Mouse (Mus musculus) kidney, postnatal 0 days (tissue): ENCODE measurements at regions not wholly inside any gene's neighbourhood (a gene's known extent, or its start where the extent isn't known, plus 50 kb on each side); places are given as distances from the start of the nearest gene placed in this dataset.

Experiments used
- ATAC-seq: fragments of 200-750 bp; cut with Nextera tagmentation; replicated peaks from 2 replicates; pipeline ENCODE4 v1.8.0; 2017; ENCODE audit warnings: low read depth, moderate number of reproducible peaks, moderate TSS enrichment, moderate library complexity; ENCODE audit not compliant: low FRiP score
- DNase-seq: peaks from one replicate; pipeline ENCODE4 v3.0.0-alpha.2; 2016; ENCODE audit warnings: low spot score
- H3K27ac ChIP-seq: fragments of 300-500 bp; sonication (generic); 2 replicates; pipeline ENCODE4 v1.5.1; 2014; ENCODE audit warnings: mild to moderate bottlenecking
- H3K27me3 ChIP-seq: fragments of 300-500 bp; sonication (generic); 2 replicates; pipeline ENCODE4 v1.6.1; 2014; ENCODE audit warnings: low read length, mixed read lengths; ENCODE audit not compliant: insufficient read depth
- H3K36me3 ChIP-seq: fragments of 300-500 bp; sonication (generic); 2 replicates; pipeline ENCODE4 v1.6.1; 2014; ENCODE audit warnings: low read length, mixed read lengths; ENCODE audit not compliant: insufficient read depth
- H3K4me1 ChIP-seq: fragments of 300-500 bp; sonication (generic); replicated peaks from 2 replicates; pipeline ENCODE4 v1.6.1; 2014; ENCODE audit warnings: antibody characterized with exemption, low read length, mixed read lengths; ENCODE audit not compliant: insufficient read depth
- H3K4me2 ChIP-seq: fragments of 300-500 bp; sonication (generic); 2 replicates; pipeline ENCODE4 v1.6.1; 2014; ENCODE audit warnings: mild to moderate bottlenecking, low read length, moderate library complexity, mixed read lengths
- H3K4me3 ChIP-seq: fragments of 300-500 bp; sonication (generic); replicated peaks from 2 replicates; pipeline ENCODE4 v1.5.1; 2014; ENCODE audit warnings: low read depth, low read length
- H3K9ac ChIP-seq: fragments of 300-500 bp; sonication (generic); 2 replicates; pipeline ENCODE4 v1.6.1; 2014; ENCODE audit warnings: low read depth, low read length
- H3K9me3 ChIP-seq: fragments of 300-500 bp; sonication (generic); replicated peaks from 2 replicates; pipeline ENCODE4 v1.6.1; 2016; ENCODE audit warnings: low read length, inconsistent platforms, mixed read lengths
- CTCF ChIP-seq: IDR thresholded peaks from 2 replicates; pipeline ENCODE4 v1.5.1; 2016; ENCODE audit warnings: antibody characterized with exemption, low read depth, mild to moderate bottlenecking, moderate library complexity
- WGBS: fragments of 180-500 bp; shearing (Covaris S2); extraction: QIAGEN DNeasy Blood & Tissue Kit; methylation state at CpG from one replicate; pipeline ENCODE4 v1.1.7; 2014; 5-methylcytosine and 5-hydroxymethylcytosine counted together

DNA sequence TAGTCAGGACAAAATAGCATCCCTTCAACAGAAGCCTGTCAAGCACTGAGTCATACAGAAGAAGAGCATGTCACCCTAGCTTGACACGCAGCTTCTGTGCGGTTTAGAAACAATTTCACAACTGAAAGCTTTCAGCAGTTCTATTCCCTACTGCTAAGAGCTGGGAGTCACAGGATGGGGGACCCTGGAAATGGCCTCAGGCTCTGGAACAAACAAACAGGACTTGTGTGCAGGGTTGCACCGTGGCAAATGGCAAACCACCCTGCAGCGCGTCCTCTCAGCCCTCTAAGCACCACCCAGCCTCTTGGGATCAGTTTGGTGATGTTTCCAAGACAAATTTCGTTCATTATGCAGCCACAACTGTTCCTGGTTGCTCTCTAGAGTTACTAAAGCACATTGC is 163.6 kb upstream of the Otx2 start:
- DNase-seq = no peak
- H3K4me3 ChIP-seq = no peak overlapping the region
- no peak overlapping the region for H3K4me2 ChIP-seq
- no peaks in the 10 kb centered on the region for H3K9me3 ChIP-seq
- no peak for TF ChIP-seq CTCF
- WGBS = 45% methylated on average over 6 of the region's 6 CpGs
- no peak overlapping the region for H3K9ac ChIP-seq
- H3K27ac ChIP-seq = no peak overlapping the region
- no peaks in the 10 kb centered on the region for H3K36me3 ChIP-seq
- H3K27me3 ChIP-seq = no peaks in the 10 kb centered on the region
- no peaks in the 10 kb centered on the region for H3K4me1 ChIP-seq
- no peak for ATAC-seq

GRCm38 (mm10) chr14:48836071-48836470 is 162.5 kb upstream of the Otx2 start:
- H3K36me3 ChIP-seq = no peaks in the 10 kb centered on the region
- no peak for DNase-seq
- H3K27me3 ChIP-seq = no peaks in the 10 kb centered on the region
- no peaks in the 10 kb centered on the region for H3K9me3 ChIP-seq
- H3K4me3 ChIP-seq = no peak overlapping the region
- H3K9ac ChIP-seq = no peak overlapping the region
- no peak overlapping the region for H3K4me2 ChIP-seq
- no peaks in the 10 kb centered on the region for H3K4me1 ChIP-seq
- H3K27ac ChIP-seq = no peak overlapping the region
- WGBS = 29% methylated on average over 2 of the region's 2 CpGs
- no peak for ATAC-seq
- TF ChIP-seq CTCF = no peak

GRCm38 (mm10) chr14:48834416-48834815 is 160.8 kb upstream of the Otx2 start:
- Histone ChIP-seq H3K27ac (no peak overlapping the region), H3K4me1 (no peaks in the 10 kb centered on the region), H3K36me3 (no peaks in the 10 kb centered on the region), H3K9me3 (no peaks in the 10 kb centered on the region), H3K9ac (no peak overlapping the region), H3K27me3 (no peaks in the 10 kb centered on the region), H3K4me3 (no peak overlapping the region), H3K4me2 (no peak overlapping the region)
- 95% methylated on average over 2 of the region's 2 CpGs for WGBS
- ATAC-seq = no peak
- no peak for TF ChIP-seq CTCF
- no peak for DNase-seq

- H3K36me3 ChIP-seq = no peaks in the 10 kb centered on the region
- WGBS = 66% methylated on average over 5 of the region's 5 CpGs
- no peak overlapping the region for H3K9ac ChIP-seq
- ATAC-seq (no peak), DNase-seq (no peak)
- no peak for TF ChIP-seq CTCF
- no peak overlapping the region for H3K4me2 ChIP-seq
- H3K27ac ChIP-seq = no peak overlapping the region
- no peaks in the 10 kb centered on the region for H3K9me3 ChIP-seq
- no peaks in the 10 kb centered on the region for H3K27me3 ChIP-seq
- H3K4me1 ChIP-seq = no peaks in the 10 kb centered on the region
- H3K4me3 ChIP-seq = no peak overlapping the region
These were observed 152.8 kb upstream of the Otx2 start for GRCm38 (mm10) chr14:48826421-48826820.

DNA sequence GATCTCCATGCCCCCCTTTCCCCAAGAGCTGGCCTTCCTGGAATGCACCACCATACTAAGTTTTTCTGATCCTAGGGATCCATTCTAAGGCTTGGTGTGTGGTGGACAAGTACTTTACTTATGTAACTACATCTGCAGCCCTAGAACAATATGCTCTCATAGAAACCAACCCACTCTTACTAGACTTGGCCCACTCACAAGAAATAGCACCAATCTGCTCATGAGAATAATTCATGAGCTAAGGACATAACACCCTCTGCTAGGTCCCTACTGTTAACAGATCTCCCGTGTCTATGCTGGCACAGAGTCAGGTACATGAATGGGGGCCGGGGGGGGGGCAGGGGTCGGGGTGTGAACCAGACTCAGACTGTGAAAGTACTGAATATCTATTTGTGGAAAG is 150.8 kb upstream of the Otx2 start:
- H3K9ac ChIP-seq = no peak overlapping the region
- DNase-seq = no peak
- H3K36me3 ChIP-seq = no peaks in the 10 kb centered on the region
- H3K27ac ChIP-seq = no peak overlapping the region
- no peaks in the 10 kb centered on the region for H3K4me1 ChIP-seq
- WGBS = 69% methylated on average over 3 of the region's 3 CpGs
- H3K4me3 ChIP-seq = no peak overlapping the region
- no peaks in the 10 kb centered on the region for H3K9me3 ChIP-seq
- TF ChIP-seq CTCF = no peak
- ATAC-seq = no peak
- no peaks in the 10 kb centered on the region for H3K27me3 ChIP-seq
- no peak overlapping the region for H3K4me2 ChIP-seq

DNA sequence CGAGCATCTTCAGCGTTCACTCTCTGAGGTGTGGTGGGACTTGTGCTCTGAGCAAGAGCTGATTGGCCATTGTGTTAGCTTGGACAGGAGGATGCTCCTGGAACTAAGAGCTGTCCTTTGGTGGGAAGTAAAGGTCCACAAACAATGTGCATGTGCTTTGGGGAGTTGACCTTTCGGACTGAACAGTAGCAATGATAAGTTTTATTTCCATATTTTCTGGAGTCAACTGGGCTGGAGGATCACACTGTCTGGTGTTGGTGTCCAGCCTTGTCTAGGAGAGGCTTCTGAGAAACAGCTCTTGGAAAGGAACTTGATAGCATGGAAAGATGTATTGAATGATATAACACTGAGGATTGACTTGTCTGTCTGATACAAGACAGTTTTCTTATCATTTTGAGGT is 142.3 kb upstream of the Otx2 start:
- H3K27me3 ChIP-seq = no peaks in the 10 kb centered on the region
- H3K4me1 ChIP-seq = no peaks in the 10 kb centered on the region
- H3K4me2 ChIP-seq = no peak overlapping the region
- 86% methylated on average over 3 of the region's 3 CpGs for WGBS
- H3K27ac ChIP-seq = no peak overlapping the region
- no peak for TF ChIP-seq CTCF
- no peak overlapping the region for H3K4me3 ChIP-seq
- H3K9ac ChIP-seq = no peak overlapping the region
- H3K9me3 ChIP-seq = no peaks in the 10 kb centered on the region
- H3K36me3 ChIP-seq = no peaks in the 10 kb centered on the region
- DNase-seq (no peak), ATAC-seq (no peak)

- WGBS = 71% methylated on average over 8 of the region's 8 CpGs
- ATAC-seq = no peak
These were observed 141.7 kb upstream of the Otx2 start for GRCm38 (mm10) chr14:48815231-48815728.

More at GRCm38 (mm10) chr14:48815231-48815728, 141.7 kb upstream of the Otx2 start:
- H3K4me3 ChIP-seq = no peak overlapping the region
- no peaks in the 10 kb centered on the region for H3K27me3 ChIP-seq
- no peak overlapping the region for H3K4me2 ChIP-seq
- no peak overlapping the region for H3K27ac ChIP-seq
- H3K9ac ChIP-seq = no peak overlapping the region
- DNase-seq = no peak
- H3K4me1 ChIP-seq = no peaks in the 10 kb centered on the region
- no peaks in the 10 kb centered on the region for H3K9me3 ChIP-seq
- no peaks in the 10 kb centered on the region for H3K36me3 ChIP-seq
- TF ChIP-seq CTCF = no peak
